Mouse (Mus musculus) G1E (cell line): Measurements from ENCODE around the gene Syt5.

Experiments
- CTCF ChIP-seq: IDR thresholded peaks from 2 replicates; pipeline ENCODE4 v1.5.1; 2012; ENCODE audit warnings: low read depth, low read length, inconsistent platforms, mixed read lengths
- GATA1 ChIP-seq: IDR thresholded peaks from 2 replicates; pipeline ENCODE4 v1.6.1; 2012; ENCODE audit warnings: borderline replicate concordance, low read length, inconsistent platforms, mixed read lengths
- GATA2 ChIP-seq: IDR thresholded peaks from 2 replicates; pipeline ENCODE4 v1.6.1; 2012; ENCODE audit warnings: low read depth, low read length, inconsistent platforms, borderline replicate concordance
- TAL1 ChIP-seq: conservative IDR thresholded peaks from 2 replicates; pipeline ENCODE4 v1.6.1; 2012; ENCODE audit warnings: low read depth, low read length, inconsistent platforms, mixed read lengths

DNA sequence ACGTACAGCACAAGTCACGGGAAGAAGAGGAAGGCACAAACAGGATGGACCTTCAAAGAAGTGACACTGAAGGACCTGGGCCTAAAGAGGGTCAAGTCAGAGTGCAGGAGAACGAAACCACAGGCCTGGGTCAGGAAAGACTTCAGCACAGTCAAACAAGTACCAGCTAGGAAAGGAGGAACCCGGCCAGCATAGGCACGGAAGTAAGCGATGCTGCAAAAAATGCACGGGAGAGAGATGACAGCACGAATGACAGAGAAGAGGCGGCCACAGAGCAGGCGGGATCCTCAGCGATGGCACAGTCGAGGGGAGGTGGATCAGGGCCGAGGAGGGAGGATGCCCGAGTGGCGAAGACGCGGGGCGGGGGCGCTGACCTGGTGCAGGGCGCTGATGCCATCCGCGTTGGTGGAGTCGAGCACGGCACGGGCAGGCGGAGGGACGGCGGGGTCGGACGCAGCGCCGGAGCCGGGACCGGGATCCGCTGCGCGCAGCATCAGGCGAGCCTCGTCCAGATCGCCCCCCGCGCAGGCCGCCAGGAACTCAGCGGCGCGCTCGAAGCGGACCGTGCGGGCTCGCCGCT, 46.4 kb downstream of the Syt5 start:
- TF ChIP-seq CTCF (no peak), GATA2 (no peak), GATA1 (no peak), TAL1 (no peak)
